Mouse (Mus musculus) kidney, adult 10 weeks (tissue): Measurements from ENCODE around the gene Cdh15. TPM values are rescaled to one million over a fixed set of nuclear protein-coding genes. Genes with fewer than 3 reads are reported as not detected.

Source experiments
- polyA plus RNA-seq: library from polyadenylated mRNA; stranded (reverse); fragments of 350-450 nt; fragmentation: Illumina TruSeq; extraction: RNeasy Lipid Tissue Mini Kit (QIAGEN cat#74804); gene quantifications from one replicate; pipeline ENCODE4 v1.2.3, GENCODE M21; 2014; ENCODE audit warnings: low read depth, low replicate concordance

Cdh15 gene
- not detected for polyA plus RNA-seq

DNA sequence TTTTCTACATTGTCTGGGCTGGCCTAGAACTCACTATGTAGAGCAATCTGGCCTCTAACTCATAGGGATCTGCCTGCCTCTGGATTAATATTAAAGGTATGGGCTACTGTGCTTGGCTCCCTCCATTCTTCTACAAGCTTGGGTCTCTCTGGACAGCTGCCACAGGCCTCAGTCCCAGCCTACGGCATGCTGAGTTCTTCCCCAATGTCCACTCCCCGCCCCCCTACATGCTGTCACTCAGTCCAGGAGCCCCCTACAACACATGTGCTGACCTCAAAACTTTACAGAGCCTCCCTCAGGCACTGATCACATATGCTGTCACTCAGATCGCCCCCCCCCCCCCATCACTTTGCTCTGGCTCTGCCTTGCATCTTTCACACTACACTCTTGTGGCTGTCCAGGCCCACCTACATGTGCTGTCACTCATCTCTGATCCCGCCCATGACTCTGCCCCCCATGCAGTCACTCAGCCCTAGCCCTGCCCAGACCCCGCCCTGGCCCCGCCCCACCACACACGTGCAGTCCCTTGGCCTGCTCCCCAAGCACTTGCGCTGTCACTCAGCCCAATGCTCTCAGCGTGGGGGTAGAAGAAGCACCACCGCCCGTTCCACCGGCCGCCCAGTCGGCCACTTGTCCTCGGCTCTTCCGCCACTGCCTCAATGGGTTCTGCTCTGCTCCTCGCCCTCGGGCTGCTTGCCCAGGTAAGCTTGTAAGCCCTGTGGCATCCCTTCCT is at the start of gene Cdh15:
Gene Cdh15 (plus strand): TSS at position 138 of the 733 bp plus-strand sequence.

Other genes starting within 250 kb of the Cdh15 start
- gene Galns, start 236.5 kb upstream of the Cdh15 start, polyA plus RNA-seq: 3.6 TPM
- 5.3 TPM for gene Trappc2l, start 236.3 kb upstream of the Cdh15 start, polyA plus RNA-seq
- not detected for gene Pabpn1l, start 225.2 kb upstream of the Cdh15 start, polyA plus RNA-seq
- 1.1 TPM for gene Cbfa2t3, start 148.9 kb upstream of the Cdh15 start, polyA plus RNA-seq
- 0.73 TPM for gene Acsf3, start 72.5 kb upstream of the Cdh15 start, polyA plus RNA-seq
- 31.1 TPM for gene Ankrd11, start 194.3 kb downstream of the Cdh15 start, polyA plus RNA-seq
- 25.1 TPM for gene Spg7, start 215.0 kb downstream of the Cdh15 start, polyA plus RNA-seq